Mouse (Mus musculus) embryonic fibroblast, embryonic 13.5 days (primary cell): ENCODE data around the gene Tmem136.

ENCODE experiments used
- CTCF ChIP-seq: IDR thresholded peaks from 2 replicates; pipeline ENCODE4 v1.5.1; 2011; ENCODE audit warnings: mild to moderate bottlenecking, control low read depth, low read length, moderate library complexity, borderline replicate concordance; ENCODE audit not compliant: insufficient read depth
- POLR2A ChIP-seq: IDR thresholded peaks from 2 replicates; pipeline ENCODE4 v1.6.1; 2011; ENCODE audit warnings: low read depth, mild to moderate bottlenecking, control low read depth, low read length, moderate library complexity

- TF ChIP-seq CTCF (no peak), POLR2A (no peak)
These were observed 30.6 kb downstream of the Tmem136 start for GRCm38 (mm10) chr9:43085686-43086285.
